Mouse (Mus musculus): ENCODE measurements at regions not wholly inside any gene's neighbourhood (a gene's known extent, or its start where the extent isn't known, plus 50 kb on each side); places are given as distances from the start of the nearest gene placed in this dataset.

DNA sequence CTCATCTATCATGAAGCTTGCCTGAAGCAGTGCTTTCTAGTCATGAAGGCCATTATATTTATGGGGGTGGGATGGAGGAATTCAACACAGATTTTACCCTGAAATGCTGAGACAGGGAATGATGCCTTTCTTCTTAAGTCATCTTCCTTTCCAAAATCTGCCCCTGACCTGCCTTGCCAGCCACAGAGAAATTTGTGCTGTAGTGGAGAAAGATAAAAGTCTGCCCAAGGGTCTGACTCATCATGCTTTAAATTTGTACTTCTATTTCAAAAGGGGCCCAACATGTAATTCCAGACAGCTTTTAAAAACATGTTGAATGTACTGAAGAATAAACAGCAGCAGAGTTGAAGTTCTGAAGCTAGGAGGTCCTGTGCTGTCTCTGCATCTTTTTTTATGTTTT lies 554.1 kb upstream of the Marcks start:
- TF ChIP-seq CTCF (IDR thresholded peaks at IDR 0.05) (no peak), EP300 (IDR thresholded peaks at IDR 0.05) (no peak)
